Mouse (Mus musculus) intestine, embryonic 14.5 days (tissue): ENCODE measurements around the gene Ifitm10. TPM values are rescaled to one million over a fixed set of nuclear protein-coding genes. Genes with fewer than 3 reads are reported as not detected.

Experiments used
- polyA plus RNA-seq: library from polyadenylated mRNA; unstranded; fragments of >200 nt; fragmentation: Nextera tagmentation; extraction: Ambion mirVana; gene quantifications from 2 replicates; pipeline ENCODE4 v1.2.1, GENCODE M21; 2014

Ifitm10 gene
- polyA plus RNA-seq, 1 experiment from 2014 or later: 1.7 TPM

Other genes with a start within 250 kb of the Ifitm10 start
- gene Gm39115, start 237.7 kb downstream of the Ifitm10 start, polyA plus RNA-seq: not detected in 2 replicates
- not detected in 2 replicates for gene Gm45337, start 229.1 kb downstream of the Ifitm10 start, polyA plus RNA-seq
- gene Gm29735, start 216.6 kb downstream of the Ifitm10 start, polyA plus RNA-seq: not detected in 2 replicates
- not detected in 2 replicates for gene Gm4553, start 208.0 kb downstream of the Ifitm10 start, polyA plus RNA-seq
- not detected in 2 replicates for gene Krtap5-2, start 197.7 kb downstream of the Ifitm10 start, polyA plus RNA-seq
- not detected in 2 replicates for gene Gm10153, start 183.4 kb downstream of the Ifitm10 start, polyA plus RNA-seq
- gene Krtap5-3, start 172.4 kb downstream of the Ifitm10 start, polyA plus RNA-seq: not detected in 2 replicates
- gene Gm7579, start 161.9 kb downstream of the Ifitm10 start, polyA plus RNA-seq: not detected in 2 replicates
- gene Krtap5-5, start 143.8 kb downstream of the Ifitm10 start, polyA plus RNA-seq: not detected in 2 replicates
- gene Gm40460, start 132.7 kb downstream of the Ifitm10 start, polyA plus RNA-seq: not detected in 2 replicates
- not detected in 2 replicates for gene Gm2431, start 115.4 kb downstream of the Ifitm10 start, polyA plus RNA-seq
- gene Gm4559, start 99.4 kb downstream of the Ifitm10 start, polyA plus RNA-seq: not detected in 2 replicates
- 0.42 TPM in 1 of 2 replicates, not detected in the other for gene Krtap5-1, start 76.6 kb downstream of the Ifitm10 start, polyA plus RNA-seq
- gene Krtap5-4, start 70.2 kb downstream of the Ifitm10 start, polyA plus RNA-seq: not detected in 2 replicates
- gene Gm49369, start 8.9 kb upstream of the Ifitm10 start, polyA plus RNA-seq: 0.54 TPM in 1 of 2 replicates, not detected in the other
- 245 and 248 TPM in 2 replicates for gene Ctsd, start 14.3 kb upstream of the Ifitm10 start, polyA plus RNA-seq
- gene Syt8, start 61.1 kb upstream of the Ifitm10 start, polyA plus RNA-seq: 1.6 and 3.8 TPM in 2 replicates
- gene Tnni2, start 68.1 kb upstream of the Ifitm10 start, polyA plus RNA-seq: 1.7 and 3.2 TPM in 2 replicates
- gene Lsp1, start 87.1 kb upstream of the Ifitm10 start, polyA plus RNA-seq: 145 and 153 TPM in 2 replicates
- 1.5 and 2.4 TPM in 2 replicates for gene Tnnt3, start 125.1 kb upstream of the Ifitm10 start, polyA plus RNA-seq
- 36.1 and 45.8 TPM in 2 replicates for gene Mrpl23, start 158.9 kb upstream of the Ifitm10 start, polyA plus RNA-seq